Mouse (Mus musculus): ENCODE data around the gene Plod2. TPM values are rescaled to one million over a fixed set of nuclear protein-coding genes. Genes with fewer than 3 reads are reported as not detected.
A peak's percentile ranks its signal among the peaks of the same experiment; 100 is the strongest.

Gene Plod2
- polyA plus RNA-seq, 1 experiment from 2014 or later, result 11.6 TPM

DNA sequence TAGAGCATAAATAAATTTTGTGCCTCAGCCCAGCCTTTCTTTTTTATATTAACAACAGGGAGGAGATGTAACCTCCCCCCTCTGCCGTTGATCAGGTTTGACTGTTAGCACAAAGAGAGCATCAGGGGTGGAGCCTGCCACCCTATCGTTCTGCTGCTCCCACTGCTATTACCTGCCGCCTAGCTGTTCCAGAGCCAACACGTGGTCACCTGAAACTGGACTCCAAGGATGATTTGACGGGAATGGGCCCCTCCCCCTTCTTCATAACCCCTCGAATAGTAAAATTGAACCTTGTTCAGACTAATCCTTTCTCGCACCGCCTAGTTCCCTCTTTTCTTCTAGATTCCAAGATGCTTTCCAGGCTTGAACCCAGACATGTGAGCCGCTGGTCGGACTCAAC lies 21.3 kb upstream of the Plod2 start:
- H3K9me3 ChIP-seq (ENCODE audit: control insufficient read depth), result peaks cover 5% of the 10 kb centered on the region
- no peaks in the 10 kb centered on the region for H3K36me3 ChIP-seq (ENCODE audit: control insufficient read depth, insufficient read depth)
- WGBS, result 89% methylated on average over 10 of the region's 10 CpGs
- H3K27ac ChIP-seq (ENCODE audit: low read depth, low read length), result no peak overlapping the region
- H3K4me3 ChIP-seq (ENCODE audit: low read depth, low read length), result no peak overlapping the region
- TF ChIP-seq CTCF (IDR thresholded peaks at IDR 0.05; ENCODE audit: low read depth), result no peak
- no peaks in the 10 kb centered on the region for H3K4me1 ChIP-seq (replicated peaks; ENCODE audit: control insufficient read depth, insufficient read depth, low read length)
- ATAC-seq, result no peak
- no peak overlapping the region for H3K4me2 ChIP-seq (replicated peaks; ENCODE audit: low read depth)
- no peaks in the 10 kb centered on the region for H3K27me3 ChIP-seq (replicated peaks; ENCODE audit: control insufficient read depth, insufficient read depth, low read length)
- H3K9ac ChIP-seq (ENCODE audit: low read depth, low read length), result no peak overlapping the region

DNA sequence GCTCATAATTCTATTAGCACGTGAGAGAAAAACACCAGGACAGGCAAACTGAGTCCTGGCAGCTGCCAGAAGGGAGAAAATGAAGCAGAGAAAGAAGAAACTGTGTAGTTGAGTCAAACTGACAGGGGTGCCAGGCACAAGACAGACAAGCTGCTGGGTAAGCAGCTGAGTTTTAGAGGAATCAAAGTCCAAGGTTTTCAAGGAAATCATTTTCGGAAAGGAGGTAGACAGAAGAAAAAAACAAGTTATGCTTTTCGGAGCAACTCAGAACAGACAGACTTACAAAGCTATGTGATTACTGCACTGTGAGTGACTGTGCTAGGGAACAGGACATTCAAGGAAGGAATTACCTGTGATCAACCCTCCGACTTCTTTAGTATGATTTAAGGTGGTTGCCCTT lies 17.5 kb upstream of the Plod2 start:
- no peak overlapping the region for H3K4me3 ChIP-seq (ENCODE audit: low read depth, low read length)
- TF ChIP-seq CTCF (IDR thresholded peaks at IDR 0.05; ENCODE audit: low read depth), result no peak
- no peak overlapping the region for H3K4me2 ChIP-seq (replicated peaks; ENCODE audit: low read depth)
- 71% methylated on average over 4 of the region's 4 CpGs for WGBS
- no peak overlapping the region for H3K9ac ChIP-seq (ENCODE audit: low read depth, low read length)
- H3K36me3 ChIP-seq (ENCODE audit: control insufficient read depth, insufficient read depth), result no peaks in the 10 kb centered on the region
- no peak overlapping the region for H3K27ac ChIP-seq (ENCODE audit: low read depth, low read length)
- H3K4me1 ChIP-seq (replicated peaks; ENCODE audit: control insufficient read depth, insufficient read depth, low read length), result no peaks in the 10 kb centered on the region
- ATAC-seq, result no peak
- H3K9me3 ChIP-seq (ENCODE audit: control insufficient read depth), result no peaks in the 10 kb centered on the region
- H3K27me3 ChIP-seq (replicated peaks; ENCODE audit: control insufficient read depth, insufficient read depth, low read length), result no peaks in the 10 kb centered on the region

DNA sequence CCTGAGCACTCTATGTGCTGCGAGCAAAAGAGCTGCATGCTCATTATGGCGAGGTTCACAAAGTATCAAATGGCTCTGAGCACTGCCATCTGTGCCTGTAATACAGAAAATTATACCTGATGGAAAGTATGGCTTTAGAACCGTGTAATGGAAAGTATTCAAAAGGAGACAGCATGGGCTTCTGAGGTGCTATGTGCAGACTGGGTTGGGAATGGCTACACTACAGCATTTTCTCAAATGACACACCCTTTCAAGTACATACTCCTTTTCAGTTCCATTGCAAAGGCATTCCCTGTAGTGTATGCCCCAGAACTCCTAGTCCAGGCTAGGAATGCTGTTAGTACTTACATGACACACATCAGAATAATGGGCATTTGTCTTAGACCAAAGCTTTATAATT lies 12.0 kb upstream of the Plod2 start:
- no peak overlapping the region for H3K9ac ChIP-seq (ENCODE audit: low read depth, low read length)
- no peaks in the 10 kb centered on the region for H3K4me1 ChIP-seq (replicated peaks; ENCODE audit: control insufficient read depth, insufficient read depth, low read length)
- no peaks in the 10 kb centered on the region for H3K9me3 ChIP-seq (ENCODE audit: control insufficient read depth)
- TF ChIP-seq CTCF (IDR thresholded peaks at IDR 0.05; ENCODE audit: low read depth), result no peak
- H3K27ac ChIP-seq (ENCODE audit: low read depth, low read length), result no peak overlapping the region
- H3K36me3 ChIP-seq (ENCODE audit: control insufficient read depth, insufficient read depth), result no peaks in the 10 kb centered on the region
- H3K4me3 ChIP-seq (ENCODE audit: low read depth, low read length), result no peak overlapping the region
- ATAC-seq, result no peak
- H3K4me2 ChIP-seq (replicated peaks; ENCODE audit: low read depth), result no peak overlapping the region
- WGBS, result 95% methylated on average over 3 of the region's 3 CpGs
- H3K27me3 ChIP-seq (replicated peaks; ENCODE audit: control insufficient read depth, insufficient read depth, low read length), result no peaks in the 10 kb centered on the region

DNA sequence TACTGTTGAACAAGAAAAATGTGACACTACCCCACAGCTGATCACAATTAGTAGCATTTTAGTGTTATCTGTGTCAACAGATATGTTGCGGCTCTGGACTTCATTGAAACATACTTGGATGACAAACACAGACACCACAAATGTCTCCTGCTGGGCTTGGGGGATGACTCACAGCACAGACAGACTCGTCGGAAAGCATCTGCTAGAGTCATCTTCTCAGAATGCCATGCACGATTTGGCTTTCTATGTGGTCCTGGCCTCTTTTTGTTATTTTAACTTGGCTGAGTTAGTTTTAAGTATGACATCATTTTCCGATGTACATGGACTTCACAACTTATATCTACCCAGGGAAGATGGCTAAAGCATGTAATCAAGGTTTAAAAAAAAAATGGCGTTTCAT lies 4.3 kb upstream of the Plod2 start:
- H3K9ac ChIP-seq (ENCODE audit: low read depth, low read length), result no peak overlapping the region
- WGBS, result 78% methylated on average over 6 of the region's 6 CpGs
- TF ChIP-seq CTCF (IDR thresholded peaks at IDR 0.05; ENCODE audit: low read depth), result no peak
- no peaks in the 10 kb centered on the region for H3K9me3 ChIP-seq (ENCODE audit: control insufficient read depth)
- no peaks in the 10 kb centered on the region for H3K4me1 ChIP-seq (replicated peaks; ENCODE audit: control insufficient read depth, insufficient read depth, low read length)
- H3K27ac ChIP-seq (ENCODE audit: low read depth, low read length), result no peak overlapping the region
- no peaks in the 10 kb centered on the region for H3K36me3 ChIP-seq (ENCODE audit: control insufficient read depth, insufficient read depth)
- no peaks in the 10 kb centered on the region for H3K27me3 ChIP-seq (replicated peaks; ENCODE audit: control insufficient read depth, insufficient read depth, low read length)
- H3K4me3 ChIP-seq (ENCODE audit: low read depth, low read length), result no peak overlapping the region
- ATAC-seq, result no peak
- no peak overlapping the region for H3K4me2 ChIP-seq (replicated peaks; ENCODE audit: low read depth)

DNA sequence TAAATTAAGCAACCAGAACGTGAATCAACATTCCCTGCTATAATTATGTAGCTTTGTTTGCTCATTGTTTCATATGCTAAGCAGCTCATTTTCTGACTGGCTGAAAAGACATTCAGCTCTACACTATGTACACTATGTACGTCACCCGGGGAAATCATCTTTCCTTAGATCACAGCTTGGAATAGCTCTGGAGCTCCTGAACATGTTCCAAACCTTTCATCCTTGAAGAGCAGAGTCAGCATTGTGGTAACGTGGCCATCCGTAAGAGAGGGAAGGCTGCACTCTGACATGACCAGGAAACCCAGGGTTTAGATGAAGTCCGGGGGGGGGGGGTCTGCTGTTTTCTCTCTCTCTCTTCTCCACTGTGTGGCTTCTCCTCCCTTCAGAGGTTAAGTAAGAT lies 3.8 kb upstream of the Plod2 start:
- H3K4me1 ChIP-seq (replicated peaks; ENCODE audit: control insufficient read depth, insufficient read depth, low read length), result no peaks in the 10 kb centered on the region
- H3K27ac ChIP-seq (ENCODE audit: low read depth, low read length), result no peak overlapping the region
- H3K9me3 ChIP-seq (ENCODE audit: control insufficient read depth), result no peaks in the 10 kb centered on the region
- no peak for ATAC-seq
- H3K36me3 ChIP-seq (ENCODE audit: control insufficient read depth, insufficient read depth), result no peaks in the 10 kb centered on the region
- H3K9ac ChIP-seq (ENCODE audit: low read depth, low read length), result no peak overlapping the region
- H3K4me2 ChIP-seq (replicated peaks; ENCODE audit: low read depth), result no peak overlapping the region
- no peaks in the 10 kb centered on the region for H3K27me3 ChIP-seq (replicated peaks; ENCODE audit: control insufficient read depth, insufficient read depth, low read length)
- no peak overlapping the region for H3K4me3 ChIP-seq (ENCODE audit: low read depth, low read length)
- 67% methylated on average over 6 of the region's 6 CpGs for WGBS
- no peak for TF ChIP-seq CTCF (IDR thresholded peaks at IDR 0.05; ENCODE audit: low read depth)

DNA sequence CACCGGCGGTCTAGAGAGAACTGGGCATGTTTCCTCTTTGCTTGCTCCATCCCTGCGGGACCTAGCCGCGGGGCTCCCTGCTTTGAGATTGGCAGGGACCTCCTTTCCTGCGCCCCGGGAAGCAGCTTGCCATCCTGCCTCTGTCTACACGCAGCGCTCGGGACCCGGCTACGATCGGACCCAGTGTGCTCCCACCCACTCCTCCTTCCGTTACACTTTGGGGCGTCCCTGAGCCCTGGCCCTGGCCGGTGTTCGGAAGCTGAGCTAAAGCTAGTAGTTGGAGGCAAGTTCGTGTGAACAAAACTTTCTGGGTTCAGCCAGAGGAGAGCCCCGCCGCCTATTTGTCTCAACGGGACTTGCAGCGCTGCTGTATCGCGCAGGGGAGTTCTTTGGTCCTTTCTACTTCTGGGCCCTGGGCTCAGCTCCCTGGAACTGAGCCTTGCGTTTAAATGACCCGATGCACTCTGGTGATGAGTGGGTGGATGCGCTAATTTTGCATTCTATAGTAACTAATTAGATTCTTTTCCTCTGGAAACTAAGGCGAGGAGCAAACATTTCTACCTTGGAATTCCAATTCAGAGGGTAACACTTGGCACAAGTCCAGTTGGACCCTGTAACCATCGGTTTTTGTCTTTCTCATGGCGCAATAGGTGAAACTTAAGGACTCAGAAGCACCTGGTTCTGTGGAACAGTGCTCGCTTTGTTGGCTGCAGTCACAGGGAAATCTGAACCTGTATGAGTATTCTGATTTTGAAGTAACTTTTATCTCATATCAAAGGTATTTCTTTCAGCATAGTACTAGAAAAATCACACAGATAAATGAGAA lies 781 bp downstream of the Plod2 start:
- Histone ChIP-seq H3K4me2 (replicated peaks; ENCODE audit: low read depth) (peak overlapping the region; percentile 93), H3K9ac (ENCODE audit: low read depth, low read length) (peak overlapping the region; percentile 54), H3K4me1 (replicated peaks; ENCODE audit: control insufficient read depth, insufficient read depth, low read length) (no peaks in the 10 kb centered on the region), H3K4me3 (ENCODE audit: low read depth, low read length) (peak overlapping the region; percentile 66), H3K9me3 (ENCODE audit: control insufficient read depth) (no peaks in the 10 kb centered on the region), H3K27ac (ENCODE audit: low read depth, low read length) (peak overlapping the region; percentile 21), H3K27me3 (replicated peaks; ENCODE audit: control insufficient read depth, insufficient read depth, low read length) (no peaks in the 10 kb centered on the region), H3K36me3 (ENCODE audit: control insufficient read depth, insufficient read depth) (no peaks in the 10 kb centered on the region)
- peak; percentile 61 for ATAC-seq
- 1% methylated on average over 31 of the region's 31 CpGs for WGBS
- TF ChIP-seq CTCF (IDR thresholded peaks at IDR 0.05; ENCODE audit: low read depth), result peak; percentile 38

Measured in intestine, postnatal 0 days (tissue).